Mouse (Mus musculus): ENCODE measurements around the gene Fzd4.

DNA sequence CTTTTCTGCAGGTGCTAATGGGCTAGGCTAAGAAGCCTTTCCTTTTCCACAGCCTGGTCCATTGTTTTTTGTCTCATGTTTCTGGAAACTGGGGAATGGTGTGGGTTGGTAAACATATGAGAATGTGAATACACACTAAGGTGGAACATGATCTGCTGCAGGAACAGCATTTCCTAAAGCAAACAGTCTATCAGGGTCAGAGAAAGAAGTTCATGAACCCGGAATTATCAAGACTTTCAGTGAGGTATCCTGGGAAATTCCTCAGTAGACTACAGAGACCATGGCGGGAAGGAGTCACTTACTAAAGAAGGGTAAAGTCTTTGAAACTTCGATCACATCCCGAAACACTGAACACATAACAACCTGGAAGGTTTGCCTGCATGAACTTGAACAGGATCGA, 32.2 kb downstream of the Fzd4 start:
- TF ChIP-seq POLR2A (IDR thresholded peaks at IDR 0.05; ENCODE audit: insufficient read length, low read depth), result no peak
- no peak for TF ChIP-seq TCF12 (IDR thresholded peaks at IDR 0.05; ENCODE audit: insufficient read depth, poor library complexity, severe bottlenecking)

All from myocyte (in vitro differentiated cells).